Mouse (Mus musculus) 416B (cell line): ENCODE data around the gene Wipf3.

Source experiments
- DNase-seq: peaks from one replicate; pipeline ENCODE4 v3.0.0; 2011; ENCODE audit warnings: low read depth

The Wipf3 gene

DNA sequence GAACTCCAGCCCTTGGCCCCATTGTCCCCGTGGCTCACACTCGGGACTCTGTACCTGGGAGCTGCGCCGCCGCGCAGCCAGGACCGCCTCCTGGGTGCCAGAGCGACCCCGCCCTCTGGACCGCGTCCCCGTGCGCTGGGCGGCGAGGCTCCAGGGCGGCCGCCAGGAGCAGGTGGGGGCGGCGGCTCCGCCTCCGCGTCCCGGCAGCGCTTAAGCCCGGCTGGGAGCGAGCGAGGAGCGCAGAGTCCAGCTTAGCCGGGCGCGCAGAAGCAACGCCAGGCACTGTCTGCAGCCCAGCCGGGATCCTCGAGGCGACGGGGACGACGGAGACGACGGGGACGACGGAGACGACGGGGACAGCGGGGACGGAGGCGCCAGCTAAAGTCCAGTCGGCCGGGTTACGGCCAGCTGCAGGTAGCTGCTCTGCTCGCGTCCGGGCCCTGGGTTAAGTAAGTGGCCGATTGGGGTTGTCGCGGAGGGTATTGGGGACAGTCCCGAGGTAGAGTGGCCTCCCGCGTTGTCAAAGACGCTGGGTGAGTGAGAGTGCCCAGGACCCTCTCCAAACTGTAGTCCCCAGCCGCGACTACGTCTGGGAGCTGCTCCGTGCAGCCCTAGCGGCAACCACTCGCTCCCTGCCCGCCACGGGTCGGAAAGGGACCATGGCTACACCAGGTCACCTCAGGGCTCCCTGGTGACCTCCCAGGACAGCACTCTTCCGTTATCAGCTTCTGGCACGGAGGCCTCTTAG, at the start of gene Wipf3:
Gene Wipf3, plus strand, starts transcription at position 157 of the 748 bp plus-strand sequence.
- no peak for DNase-seq

DNA sequence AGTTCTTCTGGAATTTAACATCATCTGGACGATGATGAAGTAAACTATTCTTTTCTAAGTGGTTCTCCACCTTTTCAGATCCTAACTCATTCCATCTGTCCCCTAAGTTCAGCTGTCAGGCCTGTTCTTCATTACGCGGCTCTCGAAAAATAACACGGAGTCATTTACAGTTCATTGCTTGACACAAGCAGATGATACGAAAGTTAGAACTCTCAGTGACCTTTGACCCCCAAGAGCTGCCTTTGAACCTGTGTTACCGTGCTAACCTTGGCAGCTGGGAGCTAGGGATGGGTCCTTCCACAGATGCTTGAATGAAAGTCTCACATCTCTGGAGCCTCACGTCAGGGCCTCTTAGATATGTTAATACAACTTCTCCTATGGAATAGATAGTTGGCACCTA, 46.8 kb upstream of the Wipf3 start:
- no peak for DNase-seq

DNA sequence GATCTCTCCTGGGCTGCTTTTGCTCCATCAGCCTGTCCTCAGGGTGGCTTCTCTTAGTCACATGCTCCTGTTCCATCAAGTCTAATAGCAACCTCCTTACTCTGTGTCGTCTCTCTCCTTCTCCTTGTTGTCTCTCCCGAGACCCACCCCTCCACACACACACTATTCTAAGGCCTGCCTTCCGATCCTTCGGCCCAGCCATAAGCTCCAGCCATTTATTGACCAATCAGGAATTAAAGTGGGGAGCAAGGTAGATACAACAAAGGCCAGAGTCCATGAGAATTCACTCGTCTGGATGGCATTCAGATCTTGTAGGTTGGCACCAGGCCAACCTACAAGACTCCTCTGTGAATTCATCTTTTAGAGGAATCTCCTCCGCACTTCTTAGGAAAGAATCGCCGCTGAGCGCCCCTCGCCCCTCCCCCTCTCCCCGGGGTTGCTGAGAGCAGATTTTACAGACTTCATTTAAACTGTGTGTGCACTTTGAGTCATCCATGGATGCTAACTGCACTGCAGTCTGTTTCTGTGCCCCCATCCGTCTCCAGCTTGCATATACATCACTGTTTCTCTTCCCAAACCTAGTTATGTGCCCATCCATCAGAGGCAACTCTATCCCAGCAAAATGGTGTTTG, 45.4 kb upstream of the Wipf3 start:
- no peak for DNase-seq

DNA sequence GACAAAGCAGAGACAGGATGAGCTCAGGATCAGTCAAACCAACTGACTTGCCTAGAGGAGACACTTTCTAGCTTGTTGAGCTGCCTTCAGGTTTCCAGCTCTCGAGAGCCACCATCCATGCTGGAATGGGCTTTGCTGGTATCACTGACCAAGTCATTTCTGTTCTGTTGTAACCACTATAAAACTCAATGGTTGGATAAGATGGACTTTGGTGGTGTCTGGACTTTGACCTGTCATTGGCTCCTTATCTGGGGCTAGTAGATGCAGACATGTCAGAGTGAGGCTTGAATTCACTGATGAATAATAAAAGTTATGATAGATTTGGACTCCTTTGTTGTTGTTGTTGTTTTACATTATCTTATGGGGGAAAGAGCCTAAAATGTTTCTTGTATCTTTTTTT, 44.6 kb upstream of the Wipf3 start:
- DNase-seq, result no peak

DNA sequence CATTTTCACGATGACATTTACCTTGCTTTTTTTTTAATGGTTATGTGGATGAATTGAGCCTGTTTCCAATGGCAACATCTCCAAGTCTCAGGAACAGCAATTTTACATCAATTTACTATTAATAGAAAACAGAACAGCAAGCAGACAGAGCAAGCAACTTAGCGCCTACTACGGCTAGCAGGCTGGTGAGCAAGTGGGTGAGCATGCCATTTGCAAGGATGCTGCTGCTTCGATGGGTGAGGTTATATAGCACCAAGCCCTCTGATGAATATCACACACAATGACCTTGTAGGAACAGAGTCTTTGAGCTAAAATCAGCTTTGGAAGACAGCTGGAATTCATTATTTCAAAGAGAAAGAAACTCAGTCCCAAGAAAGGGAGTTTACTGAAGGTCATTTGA, 43.0 kb upstream of the Wipf3 start:
- no peak for DNase-seq

DNA sequence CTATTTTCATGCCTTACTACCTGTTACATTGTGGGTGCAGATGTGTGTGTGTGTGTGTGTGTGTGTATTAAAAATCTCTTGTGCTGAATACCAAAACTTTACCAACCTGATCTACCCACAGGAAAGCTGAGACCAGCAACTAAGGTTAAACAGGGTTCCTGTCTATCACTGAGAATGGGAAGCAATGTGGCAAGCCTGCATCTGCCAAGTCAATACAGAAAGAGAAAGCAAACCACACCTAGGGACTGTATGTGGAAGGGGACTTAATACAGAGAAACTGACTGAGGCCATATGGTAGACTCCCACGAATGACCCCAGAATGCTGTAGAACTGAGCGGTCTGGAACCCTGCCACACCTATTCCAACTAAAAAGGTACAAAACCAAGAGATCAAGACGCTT, 42.4 kb upstream of the Wipf3 start:
- DNase-seq, result no peak

DNA sequence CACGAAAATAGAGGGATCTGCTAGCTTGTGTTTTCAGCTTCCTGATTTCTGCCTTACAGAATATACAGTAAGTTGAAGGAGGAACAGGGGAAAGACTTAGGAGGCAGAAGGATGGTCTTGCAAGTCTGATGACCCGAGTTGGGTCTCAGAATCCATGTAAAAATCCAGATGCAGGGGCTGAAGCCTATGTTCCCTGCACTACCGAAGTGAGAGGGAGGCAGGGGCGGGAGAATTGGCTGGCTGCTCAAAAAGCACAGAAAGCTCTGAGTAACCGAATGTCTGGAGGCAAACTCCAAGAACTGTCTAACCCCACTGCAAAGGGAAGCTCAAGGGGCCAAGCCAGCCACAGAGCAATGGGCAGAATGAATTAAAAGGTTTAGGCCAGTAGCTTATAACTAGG, 41.7 kb upstream of the Wipf3 start:
- no peak for DNase-seq

DNA sequence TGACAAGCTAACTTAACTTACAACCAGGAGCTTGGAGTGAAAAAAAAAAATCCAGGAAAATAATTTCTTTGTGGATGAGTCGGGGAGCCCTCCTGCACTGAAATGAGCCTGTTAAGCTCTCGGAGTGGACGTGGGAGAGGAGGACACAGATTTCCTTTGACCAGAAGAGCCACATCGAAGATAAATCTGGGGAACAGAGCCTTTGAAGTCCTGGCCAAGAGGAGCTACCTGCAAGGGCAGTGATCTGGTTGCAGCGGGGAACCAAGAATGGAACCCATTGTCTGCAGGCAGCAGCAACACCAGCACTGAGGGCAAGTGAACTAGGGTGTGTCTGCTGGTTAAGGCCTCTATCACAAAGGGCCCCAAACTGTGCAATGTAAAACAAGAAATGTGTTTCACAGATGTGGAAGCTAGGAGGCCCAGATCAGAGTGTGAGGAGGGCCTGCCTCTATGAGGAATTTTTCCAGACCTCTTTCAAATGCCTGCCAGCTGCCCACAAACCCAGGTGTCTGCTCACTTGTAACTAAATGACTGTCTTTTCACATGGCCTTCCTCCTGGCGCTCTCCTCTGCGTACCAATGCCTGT, 40.6 kb upstream of the Wipf3 start:
- no peak for DNase-seq

DNA sequence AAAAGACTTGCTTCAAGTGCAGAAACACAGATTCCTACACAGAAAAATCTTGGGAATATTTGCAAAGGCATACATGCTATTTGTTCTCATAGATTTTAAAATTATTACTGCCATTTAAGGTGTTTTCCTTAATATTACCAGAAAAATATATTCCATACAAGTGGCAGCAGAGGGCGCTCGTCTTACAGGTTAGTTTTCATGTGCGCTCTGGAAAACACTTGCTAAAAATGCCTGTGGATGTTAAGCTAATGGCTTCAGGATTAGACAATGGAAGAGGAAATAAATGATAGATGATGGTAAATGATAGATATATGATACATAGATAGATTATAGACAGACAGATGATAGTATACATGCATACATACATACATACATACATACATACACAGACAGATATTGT, 37.6 kb upstream of the Wipf3 start:
- peak; percentile 51 for DNase-seq

DNA sequence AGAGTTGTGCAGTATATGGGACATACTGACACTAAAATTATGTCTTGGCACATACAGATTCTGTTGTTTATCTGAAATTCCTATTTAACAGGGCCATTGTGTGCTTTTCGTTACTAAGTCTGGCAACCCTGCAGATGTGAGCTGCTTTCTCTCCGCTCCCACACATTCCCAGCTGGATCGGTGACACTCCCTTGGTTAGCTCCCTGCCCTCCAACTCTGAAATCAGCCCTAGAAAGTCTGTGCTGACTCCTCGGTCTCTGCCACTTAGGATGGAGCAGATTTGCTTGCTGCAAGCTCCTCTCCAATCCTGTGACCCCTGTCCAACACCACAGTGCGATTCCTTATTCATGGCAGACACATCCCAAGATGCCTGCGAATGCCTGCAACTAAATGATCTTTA, 35.5 kb upstream of the Wipf3 start:
- no peak for DNase-seq

DNA sequence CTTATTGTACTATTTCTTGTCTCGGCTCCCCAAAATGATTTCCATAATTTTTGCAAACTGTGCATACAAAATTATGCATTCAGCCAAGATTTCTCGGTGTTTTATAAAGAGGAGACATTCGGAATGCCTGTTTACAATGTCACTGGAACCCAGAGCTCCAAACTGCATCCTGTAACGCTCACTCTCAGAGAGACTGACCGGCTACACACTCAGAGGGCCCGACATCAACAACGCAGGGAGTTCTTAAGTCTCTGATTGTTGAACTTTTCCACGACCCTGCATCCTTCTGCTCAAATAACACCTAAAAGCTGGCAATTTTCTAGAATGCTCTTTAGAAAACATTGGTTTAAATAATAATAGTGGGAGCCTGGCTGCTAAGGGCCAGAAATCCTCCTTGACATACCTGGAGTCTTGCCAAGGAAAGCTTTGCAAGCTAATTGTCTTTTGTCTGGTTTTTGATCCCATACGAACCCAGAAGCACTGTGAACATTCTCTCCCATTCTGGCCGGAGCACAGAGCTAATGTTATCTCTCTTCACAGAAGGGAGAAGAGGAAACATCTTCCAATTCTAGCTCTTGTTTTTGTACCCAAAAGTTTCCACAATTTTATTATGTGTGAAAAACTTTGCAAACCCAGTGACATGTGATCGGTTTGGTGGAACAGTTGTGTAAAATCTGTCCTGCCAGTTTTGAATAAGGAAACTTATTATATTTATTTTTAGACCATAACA, 30.0 kb upstream of the Wipf3 start:
- no peak for DNase-seq

DNA sequence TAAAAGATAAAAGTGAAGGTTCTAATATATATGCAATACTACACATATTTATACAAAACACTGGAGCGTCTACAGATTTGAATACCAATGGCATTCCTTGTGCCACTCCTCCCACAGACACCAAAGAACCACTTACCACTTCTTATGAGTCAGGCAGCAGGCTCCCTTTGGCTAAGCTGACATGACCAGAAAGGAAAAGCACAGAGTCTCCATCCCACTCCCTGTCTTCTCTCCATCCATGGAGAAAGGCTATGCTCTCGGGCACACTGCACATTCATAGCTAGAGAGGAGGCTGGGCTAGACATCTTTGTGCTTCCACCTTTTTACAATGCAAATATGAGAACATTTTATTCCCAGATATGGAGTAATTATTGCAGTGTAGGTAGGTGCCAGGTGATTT, 27.9 kb upstream of the Wipf3 start:
- DNase-seq, result no peak

DNA sequence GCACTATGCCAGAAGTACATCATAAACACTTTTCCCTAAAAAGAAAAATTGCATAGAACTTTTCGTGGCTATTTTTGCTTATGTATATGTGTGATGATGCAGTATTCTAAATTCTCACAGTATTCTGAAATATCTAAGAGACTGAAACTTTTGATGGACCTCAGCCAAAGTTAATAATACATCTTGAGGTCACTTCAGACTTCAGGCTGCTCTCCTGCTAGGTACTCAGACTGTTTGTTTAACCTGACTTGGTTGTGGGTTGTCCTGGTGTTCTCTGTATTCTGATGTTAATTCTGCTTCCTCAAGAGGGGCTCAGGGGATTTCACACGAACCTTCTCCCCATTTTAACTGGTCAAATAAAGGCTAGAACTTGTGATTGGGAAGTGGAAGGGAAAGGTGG, 24.5 kb upstream of the Wipf3 start:
- no peak for DNase-seq

DNA sequence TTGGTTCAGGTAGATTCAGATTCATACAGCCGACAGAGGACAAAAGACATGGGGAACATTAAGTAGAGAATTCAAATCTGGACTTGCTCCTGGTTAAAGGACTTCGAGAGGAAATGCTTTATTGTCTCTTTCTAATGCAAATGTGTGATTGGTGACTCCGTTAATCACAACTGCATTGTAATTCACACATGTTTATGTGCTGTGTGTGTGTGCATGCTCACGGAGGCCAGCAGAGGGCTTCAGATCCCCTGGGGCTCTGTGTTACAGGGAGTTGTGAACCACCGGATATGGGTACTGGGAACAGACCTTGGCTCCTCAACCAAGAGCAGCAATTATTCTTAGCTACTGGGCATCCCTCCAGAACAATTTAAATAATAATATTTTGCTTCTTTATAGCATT, 23.3 kb upstream of the Wipf3 start:
- DNase-seq, result no peak

DNA sequence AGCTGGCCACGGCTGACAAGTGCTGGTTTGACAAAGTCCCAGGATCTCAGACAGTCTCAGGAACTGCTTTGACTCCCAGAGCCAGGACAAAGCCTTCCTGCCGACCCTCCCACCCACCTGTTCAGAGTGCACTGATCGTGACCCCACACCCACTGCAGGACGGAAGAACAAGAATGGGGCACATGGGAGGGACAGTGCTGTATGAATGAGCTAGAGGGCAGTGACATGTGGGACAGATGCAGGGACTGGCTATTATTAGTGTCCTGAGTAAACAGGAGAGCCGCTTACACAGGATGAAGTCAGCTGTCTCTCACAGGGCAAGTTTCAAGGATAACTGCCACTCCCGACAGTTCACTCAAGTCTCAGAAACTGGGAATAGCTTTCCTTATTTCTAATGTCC, 20.1 kb upstream of the Wipf3 start:
- DNase-seq, result no peak

DNA sequence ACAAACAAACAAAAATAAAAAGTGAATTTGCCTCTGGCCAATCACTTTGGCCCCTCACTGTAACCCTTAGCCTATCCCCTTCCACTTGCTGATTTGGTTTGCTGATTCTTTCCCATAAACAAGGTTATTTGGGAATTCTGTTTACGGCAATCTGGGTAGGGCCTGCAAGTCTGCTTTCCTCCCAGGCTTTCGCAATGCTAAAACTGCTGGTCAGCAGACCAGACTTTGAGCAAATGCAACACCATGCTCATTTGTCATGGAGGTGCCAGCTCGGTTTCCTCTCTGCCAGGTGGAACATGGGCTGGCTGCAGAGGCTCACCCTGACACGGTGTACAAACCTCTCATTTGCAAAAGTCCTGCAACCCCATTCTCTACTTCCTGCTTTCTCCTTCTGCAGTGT, 19.0 kb upstream of the Wipf3 start:
- no peak for DNase-seq

DNA sequence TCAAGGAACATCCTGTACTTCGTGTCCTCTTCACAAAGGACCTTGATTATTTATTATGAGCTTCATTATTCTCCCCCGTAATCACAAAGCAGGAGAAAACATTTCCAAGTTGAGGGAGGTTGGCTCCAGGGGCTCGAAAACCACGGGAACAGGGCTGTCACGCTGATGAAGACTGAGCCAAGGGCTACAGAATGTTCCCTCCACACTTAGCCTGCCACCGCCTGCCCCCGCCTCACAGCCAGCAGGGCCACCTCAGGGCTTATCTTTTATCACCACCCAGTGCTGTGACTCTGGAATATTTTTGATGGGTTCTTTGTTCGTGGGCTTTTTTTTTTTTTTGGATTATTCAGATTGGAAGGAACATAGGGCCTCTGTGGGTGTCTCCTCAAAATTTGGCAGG, 17.8 kb upstream of the Wipf3 start:
- no peak for DNase-seq

DNA sequence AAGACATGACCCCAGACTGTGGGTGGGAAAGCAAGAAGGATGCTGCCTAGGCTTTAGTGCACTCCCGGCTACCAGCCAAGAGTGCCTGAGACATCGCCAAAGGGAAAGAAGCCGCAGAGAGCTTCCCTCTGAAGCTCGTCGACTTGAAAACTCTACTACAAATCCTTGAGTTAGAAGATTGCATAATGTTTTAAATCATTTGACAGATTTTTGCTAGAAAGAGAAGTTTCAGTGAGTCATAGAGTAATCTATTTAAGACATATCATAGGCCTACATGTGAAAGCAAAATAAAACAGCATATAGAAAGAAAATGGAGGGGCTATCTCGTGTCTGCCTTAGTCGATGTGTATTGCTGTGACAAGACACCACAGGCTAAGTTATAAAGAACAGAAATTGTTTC, 16.5 kb upstream of the Wipf3 start:
- no peak for DNase-seq

DNA sequence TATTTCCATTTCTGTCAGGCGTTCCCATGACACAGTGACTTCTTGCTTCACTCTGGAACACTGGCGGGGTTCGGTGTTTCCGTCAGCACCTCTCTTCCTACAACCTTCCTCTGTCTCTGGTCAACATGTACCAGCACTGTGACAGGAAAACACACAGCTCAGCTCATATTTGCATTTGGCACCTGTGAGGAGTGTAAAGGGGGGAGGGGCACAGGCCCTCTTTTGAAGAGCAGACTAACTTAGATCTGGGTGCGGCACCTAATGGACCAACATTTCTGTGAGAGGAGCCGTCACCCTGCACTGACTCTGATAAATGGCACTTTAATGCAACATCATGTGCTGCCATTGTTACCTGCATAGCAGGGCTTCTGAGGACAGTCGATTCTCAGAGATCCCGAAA, 4.2 kb upstream of the Wipf3 start:
- no peak for DNase-seq

DNA sequence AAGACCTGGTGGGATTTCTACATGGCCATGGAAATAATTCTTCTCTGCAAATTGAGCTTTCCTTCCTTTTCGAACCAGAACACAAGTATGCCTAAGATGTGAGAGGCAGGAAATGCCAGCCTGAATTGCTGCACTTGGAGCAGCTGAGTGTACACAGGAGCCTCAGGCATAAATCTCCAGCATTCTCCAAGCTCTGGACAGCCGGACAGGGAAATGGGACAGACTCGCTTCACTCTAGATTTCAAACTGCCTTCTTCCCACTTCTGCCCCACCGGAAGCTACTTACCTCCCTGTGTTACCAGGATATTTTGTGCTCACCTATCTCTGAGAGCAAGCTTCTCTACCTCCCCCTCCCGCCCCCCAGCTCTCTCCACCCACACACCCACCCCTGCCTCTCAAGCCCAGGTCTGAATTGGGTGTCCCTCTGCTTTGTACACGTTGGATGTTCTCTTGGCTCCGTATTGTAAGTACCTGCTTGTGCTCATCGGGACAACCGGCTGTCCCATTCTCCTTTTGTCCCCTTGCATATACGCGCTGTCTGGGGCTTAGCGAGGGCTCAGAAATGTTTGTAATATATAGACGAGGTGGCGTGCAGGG, 455 bp upstream of the Wipf3 start:
- DNase-seq, result no peak

DNA sequence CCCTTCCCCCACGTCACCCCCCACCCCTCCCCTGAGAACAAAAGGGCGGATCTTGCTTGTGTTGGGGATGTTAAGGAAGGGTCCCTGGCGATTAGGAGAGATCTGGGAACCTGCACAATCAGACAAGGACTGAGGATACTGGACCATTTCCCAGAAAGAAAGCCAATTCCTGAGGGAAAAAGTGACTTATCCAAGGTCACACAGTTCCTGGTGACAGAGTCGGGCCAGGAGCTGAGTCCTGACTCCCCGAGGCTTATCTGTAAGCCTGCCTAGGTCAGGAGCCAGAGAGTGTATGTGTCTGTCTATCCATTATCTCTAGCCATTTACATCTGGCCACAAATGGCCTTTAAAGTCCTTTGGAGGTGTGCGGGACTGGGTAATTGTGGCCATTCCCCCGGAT, 818 bp downstream of the Wipf3 start:
- no peak for DNase-seq

DNA sequence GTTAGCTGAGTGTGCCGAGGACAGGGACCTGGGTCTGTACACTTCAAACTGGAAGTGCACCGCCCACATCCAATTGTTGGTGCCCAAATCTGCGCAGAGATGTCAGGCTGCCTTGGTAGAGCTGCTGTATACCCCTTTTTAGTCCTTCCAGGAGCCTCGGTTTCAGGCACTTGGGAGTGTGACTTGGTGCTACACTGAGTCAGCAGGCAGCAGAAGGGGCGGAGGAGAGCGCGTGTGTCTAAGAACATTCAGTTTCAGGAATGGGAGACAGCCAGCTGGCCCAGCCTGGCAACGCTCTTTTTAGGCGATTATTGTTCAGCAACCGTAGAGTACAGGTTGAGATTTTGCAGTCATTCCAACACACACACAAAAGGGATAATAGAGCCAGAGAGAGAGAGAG, 2.4 kb downstream of the Wipf3 start:
- DNase-seq, result no peak

DNA sequence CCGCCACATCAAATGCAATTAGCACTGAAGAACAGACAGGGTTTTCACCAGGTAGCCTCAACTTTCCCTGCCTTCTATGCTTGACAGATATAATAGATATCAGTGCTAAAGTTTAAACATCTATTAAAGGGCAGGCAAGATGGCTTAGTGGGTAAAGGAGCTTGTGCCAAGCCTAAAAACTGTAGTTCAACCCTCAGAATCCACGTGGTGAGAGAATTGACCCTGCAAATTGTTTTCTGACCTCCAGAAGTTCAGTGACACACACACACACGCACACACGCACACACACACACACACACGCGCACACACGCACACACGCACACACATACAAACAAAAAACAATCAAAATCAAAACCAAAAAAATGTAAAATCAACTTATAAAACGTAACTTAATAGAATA, 2.8 kb downstream of the Wipf3 start:
- DNase-seq, result no peak
